Mouse (Mus musculus) kidney, embryonic 14.5 days (tissue): Measurements from ENCODE around the gene Gpat2. TPM values are rescaled to one million over a fixed set of nuclear protein-coding genes. Genes with fewer than 3 reads are reported as not detected.

Experiments
- ATAC-seq: fragments of 200-750 bp; cut with Nextera tagmentation; 2 replicates; pipeline ENCODE4 v1.8.0; 2017; ENCODE audit warnings: moderate number of reproducible peaks, mild to moderate bottlenecking, moderate TSS enrichment, moderate library complexity; ENCODE audit not compliant: low FRiP score, low TSS enrichment
- H3K27ac ChIP-seq: fragments of 300-500 bp; sonication (generic); 2 replicates; pipeline ENCODE4 v1.5.1; 2014; ENCODE audit warnings: low read depth, mild to moderate bottlenecking, low read length, moderate library complexity, mixed read lengths
- H3K27me3 ChIP-seq: fragments of 300-500 bp; sonication (generic); 2 replicates; pipeline ENCODE4 v1.6.1; 2014; ENCODE audit warnings: mild to moderate bottlenecking, low read length; ENCODE audit not compliant: control insufficient read depth, insufficient read depth
- H3K36me3 ChIP-seq: fragments of 300-500 bp; sonication (generic); 2 replicates; pipeline ENCODE4 v1.6.1; 2014; ENCODE audit warnings: low read length, mixed read lengths; ENCODE audit not compliant: control insufficient read depth, insufficient read depth
- H3K4me1 ChIP-seq: fragments of 300-500 bp; sonication (generic); 2 replicates; pipeline ENCODE4 v1.6.1; 2014; ENCODE audit warnings: low read length, mixed read lengths; ENCODE audit not compliant: control insufficient read depth, insufficient read depth
- H3K4me2 ChIP-seq: fragments of 300-500 bp; sonication (generic); replicated peaks from 2 replicates; pipeline ENCODE4 v1.6.1; 2014; ENCODE audit warnings: low read depth, mild to moderate bottlenecking, low read length
- H3K4me3 ChIP-seq: fragments of 300-500 bp; sonication (generic); 2 replicates; pipeline ENCODE4 v1.5.1; 2014; ENCODE audit warnings: mild to moderate bottlenecking, low read length
- H3K9ac ChIP-seq: fragments of 300-500 bp; sonication (generic); 2 replicates; pipeline ENCODE4 v1.6.1; 2014; ENCODE audit warnings: low read depth, mild to moderate bottlenecking, low read length, moderate library complexity
- H3K9me3 ChIP-seq: fragments of 300-500 bp; sonication (generic); 2 replicates; pipeline ENCODE4 v1.6.1; 2016; ENCODE audit warnings: low read length; ENCODE audit not compliant: control insufficient read depth
- WGBS: fragments of 180-500 bp; shearing (Covaris S2); extraction: QIAGEN DNeasy Blood & Tissue Kit; methylation state at CpG from one replicate; pipeline ENCODE4 v1.1.7; 2014; 5-methylcytosine and 5-hydroxymethylcytosine counted together
- polyA plus RNA-seq: library from polyadenylated mRNA; unstranded; fragments of >200 nt; fragmentation: Nextera tagmentation; extraction: Ambion mirVana; gene quantifications from 2 replicates; pipeline ENCODE4 v1.2.1, GENCODE M21; 2014

Gpat2 gene
- polyA plus RNA-seq, 1 experiment from 2014 or later = 0.15 TPM

DNA sequence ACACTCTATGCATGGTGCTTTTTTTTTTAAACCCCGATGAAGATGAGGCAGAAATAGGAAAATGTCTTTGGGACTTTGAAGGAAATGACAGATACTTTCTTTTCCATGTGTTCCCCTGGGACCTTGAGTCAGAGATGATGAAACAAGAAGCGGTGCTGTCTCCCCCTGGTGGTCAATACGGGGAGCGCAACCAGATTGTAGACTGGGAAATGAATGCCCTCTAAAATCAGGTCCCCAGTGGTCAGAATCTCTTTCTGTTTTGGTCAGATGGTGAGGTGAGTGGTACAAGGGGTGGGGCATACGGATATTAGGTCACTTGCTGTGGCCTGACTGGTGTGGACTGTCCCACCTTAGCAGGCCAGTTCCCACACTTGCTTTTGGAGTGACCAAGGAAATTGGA is 28.8 kb downstream of the Gpat2 start:
- H3K4me2 ChIP-seq = no peak overlapping the region
- H3K27ac ChIP-seq = no peak overlapping the region
- 6% methylated on average over 5 of the region's 5 CpGs for WGBS
- H3K36me3 ChIP-seq = no peaks in the 10 kb centered on the region
- H3K4me1 ChIP-seq = peaks cover 9% of the 10 kb centered on the region
- no peak overlapping the region for H3K4me3 ChIP-seq
- no peak for ATAC-seq
- no peak overlapping the region for H3K9ac ChIP-seq
- H3K9me3 ChIP-seq = no peaks in the 10 kb centered on the region
- no peaks in the 10 kb centered on the region for H3K27me3 ChIP-seq

DNA sequence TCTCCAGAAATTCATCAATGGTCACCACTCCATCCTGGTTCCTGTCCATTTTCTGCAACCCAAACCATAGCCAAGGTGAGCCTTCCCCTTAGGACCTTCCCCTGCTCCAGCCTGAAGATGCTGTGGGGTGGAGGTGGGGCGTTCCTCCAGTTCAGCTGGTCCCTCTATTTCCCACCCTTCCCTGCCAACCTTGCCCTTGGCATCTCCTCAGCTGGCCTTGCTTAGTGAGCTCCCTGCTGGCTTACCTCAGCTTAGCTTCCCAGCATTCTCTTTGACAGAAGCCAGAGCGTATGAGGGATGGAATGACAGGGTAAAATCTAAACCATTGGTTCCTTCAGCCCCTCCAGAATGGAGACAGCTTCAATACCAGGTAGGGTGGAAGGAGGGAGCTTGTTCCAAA is 34.3 kb downstream of the Gpat2 start:
- H3K27ac ChIP-seq = no peak overlapping the region
- H3K4me2 ChIP-seq = no peak overlapping the region
- H3K27me3 ChIP-seq = no peaks in the 10 kb centered on the region
- no peaks in the 10 kb centered on the region for H3K4me1 ChIP-seq
- no peak for ATAC-seq
- WGBS = 78% methylated on average over 2 of the region's 2 CpGs
- H3K36me3 ChIP-seq = no peaks in the 10 kb centered on the region
- H3K4me3 ChIP-seq = no peak overlapping the region
- H3K9me3 ChIP-seq = no peaks in the 10 kb centered on the region
- H3K9ac ChIP-seq = no peak overlapping the region

DNA sequence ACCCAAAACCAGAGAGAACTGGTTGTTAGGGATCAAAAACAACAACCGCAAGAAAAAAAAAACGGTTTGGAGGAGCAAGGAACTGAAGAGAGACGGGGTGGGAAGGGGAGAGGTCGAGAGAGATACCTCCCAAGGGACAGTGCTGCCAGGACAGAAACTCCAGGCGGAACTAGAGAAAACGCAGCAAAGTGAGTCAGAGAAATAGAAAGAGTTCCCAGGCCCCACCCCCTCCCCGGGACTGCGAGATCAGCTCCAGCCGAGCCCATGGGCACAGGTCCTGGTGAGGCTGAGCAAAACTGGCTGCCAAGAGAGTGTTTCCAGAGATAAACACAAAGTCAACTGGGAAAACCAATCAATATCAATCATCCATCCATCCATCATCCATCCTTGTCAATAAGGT is 36.4 kb downstream of the Gpat2 start:
- Histone ChIP-seq H3K9me3 (no peaks in the 10 kb centered on the region), H3K4me2 (no peak overlapping the region), H3K4me1 (no peaks in the 10 kb centered on the region), H3K36me3 (no peaks in the 10 kb centered on the region), H3K27ac (no peak overlapping the region), H3K4me3 (no peak overlapping the region), H3K9ac (no peak overlapping the region), H3K27me3 (no peaks in the 10 kb centered on the region)
- no peak for ATAC-seq
- 45% methylated on average over 9 of the region's 9 CpGs for WGBS

DNA sequence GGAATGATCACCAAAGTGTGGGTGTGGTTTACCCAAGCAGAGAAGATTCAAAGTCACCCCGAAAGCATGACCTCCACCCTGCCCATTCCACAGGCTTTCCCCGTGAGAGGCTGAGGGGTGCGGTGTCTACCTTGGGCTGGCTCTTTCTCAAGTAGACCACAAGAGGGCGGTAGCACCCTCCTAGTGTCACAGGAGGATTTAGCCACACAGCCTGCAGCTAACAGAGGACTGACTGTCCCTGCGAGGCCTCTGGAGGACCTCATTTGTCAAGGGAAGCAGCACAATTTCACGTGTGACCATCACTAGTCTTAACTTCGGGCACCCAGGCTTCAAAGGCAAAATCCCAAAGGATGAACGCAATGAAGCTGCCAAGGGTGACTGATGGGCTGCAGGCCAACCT is 37.3 kb downstream of the Gpat2 start:
- 6% methylated on average over 8 of the region's 8 CpGs for WGBS
- Histone ChIP-seq H3K36me3 (no peaks in the 10 kb centered on the region), H3K9me3 (no peaks in the 10 kb centered on the region), H3K4me2 (no peak overlapping the region), H3K9ac (no peak overlapping the region), H3K4me1 (no peaks in the 10 kb centered on the region), H3K4me3 (no peak overlapping the region), H3K27me3 (no peaks in the 10 kb centered on the region), H3K27ac (no peak overlapping the region)
- ATAC-seq = peak; percentile 81

DNA sequence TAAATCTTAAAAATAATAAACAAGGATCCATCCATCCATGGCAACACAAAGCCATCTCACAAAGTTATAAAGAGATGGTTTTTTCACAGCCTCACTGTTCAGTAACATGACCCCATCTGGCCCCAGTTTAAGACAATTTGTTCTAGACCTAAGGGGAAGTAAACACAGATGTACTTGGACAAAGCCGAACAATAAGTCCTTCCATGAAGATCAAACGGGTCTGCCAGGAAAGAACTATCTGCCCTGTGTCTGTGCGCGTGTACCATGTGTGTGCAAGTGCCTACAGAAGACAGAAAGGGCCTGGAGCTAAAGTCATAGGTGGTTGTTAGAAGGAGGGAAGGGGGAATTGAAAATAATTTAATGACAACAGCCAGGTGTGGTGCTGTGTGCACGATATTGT is 45.2 kb downstream of the Gpat2 start:
- 92% methylated on average over 5 of the region's 5 CpGs for WGBS
- H3K4me3 ChIP-seq = no peak overlapping the region
- no peaks in the 10 kb centered on the region for H3K27me3 ChIP-seq
- H3K4me1 ChIP-seq = no peaks in the 10 kb centered on the region
- no peak for ATAC-seq
- no peaks in the 10 kb centered on the region for H3K36me3 ChIP-seq
- no peak overlapping the region for H3K27ac ChIP-seq
- no peaks in the 10 kb centered on the region for H3K9me3 ChIP-seq
- H3K4me2 ChIP-seq = no peak overlapping the region
- H3K9ac ChIP-seq = no peak overlapping the region

DNA sequence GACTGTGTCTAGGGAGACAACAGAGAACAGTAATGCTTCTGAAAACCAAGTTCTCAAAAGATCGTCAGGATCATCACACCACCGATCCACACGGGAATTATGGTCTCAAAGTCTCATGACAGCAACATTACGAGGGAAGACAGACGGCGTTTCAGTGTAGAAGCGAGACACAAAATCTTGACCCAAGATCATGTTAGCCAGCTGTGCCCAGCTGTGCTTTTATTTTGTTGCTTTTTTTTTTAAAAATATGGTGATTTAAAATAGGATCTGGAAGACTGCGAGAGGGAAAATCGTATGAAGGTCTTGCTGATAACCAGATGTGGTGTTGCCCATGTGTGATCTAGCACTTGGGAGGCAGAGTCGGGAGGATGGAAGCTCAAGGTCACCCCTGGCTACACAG is 45.7 kb downstream of the Gpat2 start:
- H3K4me3 ChIP-seq = no peak overlapping the region
- 77% methylated on average over 10 of the region's 10 CpGs for WGBS
- no peaks in the 10 kb centered on the region for H3K9me3 ChIP-seq
- no peak for ATAC-seq
- no peak overlapping the region for H3K27ac ChIP-seq
- no peak overlapping the region for H3K4me2 ChIP-seq
- no peaks in the 10 kb centered on the region for H3K27me3 ChIP-seq
- H3K9ac ChIP-seq = no peak overlapping the region
- no peaks in the 10 kb centered on the region for H3K36me3 ChIP-seq
- H3K4me1 ChIP-seq = no peaks in the 10 kb centered on the region

DNA sequence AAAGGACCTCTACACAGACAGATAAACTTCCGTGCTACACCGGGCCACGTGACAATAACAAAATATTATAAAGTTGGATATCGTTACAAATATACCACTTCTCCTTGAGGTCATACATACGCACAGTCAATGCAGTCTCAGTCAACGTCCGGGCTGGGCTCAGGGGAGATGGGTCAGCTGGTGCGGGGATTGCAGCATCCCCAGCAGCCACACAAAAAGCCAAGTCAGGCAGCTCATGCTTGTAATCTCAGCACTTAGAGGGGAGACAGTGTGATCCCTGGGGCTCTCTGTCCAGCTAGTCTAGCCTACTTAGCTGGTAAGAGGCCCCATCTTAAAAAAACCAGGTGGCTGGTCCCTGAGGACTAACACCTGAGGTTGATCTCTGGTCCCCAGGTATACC is 46.3 kb downstream of the Gpat2 start:
- no peaks in the 10 kb centered on the region for H3K4me1 ChIP-seq
- no peak overlapping the region for H3K27ac ChIP-seq
- no peaks in the 10 kb centered on the region for H3K27me3 ChIP-seq
- no peak overlapping the region for H3K4me2 ChIP-seq
- 91% methylated on average over 8 of the region's 8 CpGs for WGBS
- H3K9ac ChIP-seq = no peak overlapping the region
- no peak for ATAC-seq
- H3K36me3 ChIP-seq = no peaks in the 10 kb centered on the region
- no peak overlapping the region for H3K4me3 ChIP-seq
- H3K9me3 ChIP-seq = no peaks in the 10 kb centered on the region

DNA sequence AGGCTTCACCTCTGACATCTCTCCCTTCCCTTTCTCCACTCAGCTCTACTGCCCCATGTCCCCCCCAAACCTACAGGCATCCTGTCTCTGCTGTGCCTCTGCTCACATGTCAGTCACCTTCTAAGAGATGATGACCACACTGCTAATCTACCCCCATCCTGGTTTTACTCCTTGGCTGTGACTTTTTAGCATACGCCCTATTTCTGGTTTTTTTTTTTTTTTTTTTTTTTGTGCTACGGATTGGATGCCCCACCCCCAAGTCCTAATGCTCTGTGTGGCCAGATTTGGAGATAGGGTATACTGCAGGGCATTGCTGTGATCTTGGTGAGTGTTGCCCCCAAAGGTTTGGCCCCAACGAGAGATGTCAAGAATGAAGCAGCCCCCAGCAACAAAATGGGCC is 47.3 kb downstream of the Gpat2 start:
- Histone ChIP-seq H3K27me3 (no peaks in the 10 kb centered on the region), H3K4me3 (no peak overlapping the region), H3K9me3 (no peaks in the 10 kb centered on the region), H3K36me3 (no peaks in the 10 kb centered on the region), H3K27ac (no peak overlapping the region), H3K4me2 (no peak overlapping the region), H3K4me1 (no peaks in the 10 kb centered on the region), H3K9ac (no peak overlapping the region)
- WGBS = 67% methylated on average over 3 of the region's 3 CpGs
- no peak for ATAC-seq

DNA sequence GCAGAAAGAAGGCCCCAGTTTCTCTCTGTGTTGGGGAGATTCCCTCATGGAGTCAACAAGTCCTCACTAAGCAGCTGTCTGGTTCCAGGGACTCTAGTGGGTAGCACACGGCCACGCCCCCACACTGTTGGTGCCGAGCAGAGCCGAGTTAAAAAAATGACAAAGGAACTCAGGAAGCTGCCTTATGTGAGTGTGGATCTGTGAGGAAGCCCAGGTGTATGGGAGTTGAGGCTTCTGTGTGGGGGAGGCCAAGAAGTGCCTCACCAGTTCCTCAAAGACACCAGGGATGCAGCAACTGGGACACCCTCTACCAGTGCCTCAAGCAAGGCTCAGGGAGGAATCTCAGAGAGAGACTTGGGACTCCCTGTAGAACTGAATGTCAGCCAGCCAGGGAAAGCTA is 54.2 kb downstream of the Gpat2 start:
- H3K9me3 ChIP-seq = no peaks in the 10 kb centered on the region
- no peak for ATAC-seq
- peaks cover 41% of the 10 kb centered on the region for H3K27me3 ChIP-seq
- H3K4me3 ChIP-seq = no peak overlapping the region
- H3K4me2 ChIP-seq = no peak overlapping the region
- no peaks in the 10 kb centered on the region for H3K36me3 ChIP-seq
- H3K27ac ChIP-seq = no peak overlapping the region
- peaks cover 10% of the 10 kb centered on the region for H3K4me1 ChIP-seq
- no peak overlapping the region for H3K9ac ChIP-seq
- 71% methylated on average over 4 of the region's 4 CpGs for WGBS

DNA sequence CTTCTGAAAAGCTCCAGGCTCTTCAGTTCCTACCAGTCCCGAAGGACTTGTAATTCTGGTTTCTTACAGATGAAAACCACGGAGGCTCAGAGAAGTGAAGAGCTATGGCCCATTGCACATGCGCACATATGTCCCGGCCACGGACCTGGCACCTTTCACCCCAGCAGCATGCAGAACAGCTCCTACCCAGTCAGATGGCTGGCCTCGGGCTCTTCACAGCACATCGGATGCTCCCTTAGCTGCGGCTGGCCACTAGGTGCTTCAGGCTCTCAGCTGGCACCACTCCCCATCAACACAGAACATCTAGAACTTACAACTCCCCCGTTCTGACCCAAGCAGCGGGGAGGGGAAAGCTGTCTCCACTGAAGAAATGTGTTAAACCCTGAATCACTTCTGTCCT is 54.8 kb downstream of the Gpat2 start:
- H3K4me3 ChIP-seq = no peak overlapping the region
- H3K4me1 ChIP-seq = peaks cover 16% of the 10 kb centered on the region
- 56% methylated on average over 10 of the region's 10 CpGs for WGBS
- no peak overlapping the region for H3K4me2 ChIP-seq
- H3K9ac ChIP-seq = no peak overlapping the region
- H3K27me3 ChIP-seq = peaks cover 46% of the 10 kb centered on the region
- no peaks in the 10 kb centered on the region for H3K9me3 ChIP-seq
- ATAC-seq = no peak
- H3K36me3 ChIP-seq = no peaks in the 10 kb centered on the region
- H3K27ac ChIP-seq = no peak overlapping the region
